Mouse (Mus musculus): ENCODE measurements around the gene Gm14743.
"Not testable (repeated sequence)": the region's sequence is repeated elsewhere in the genome, so short reads cannot be mapped to it uniquely, and the experiment has no call there.

Gm14743 gene

DNA sequence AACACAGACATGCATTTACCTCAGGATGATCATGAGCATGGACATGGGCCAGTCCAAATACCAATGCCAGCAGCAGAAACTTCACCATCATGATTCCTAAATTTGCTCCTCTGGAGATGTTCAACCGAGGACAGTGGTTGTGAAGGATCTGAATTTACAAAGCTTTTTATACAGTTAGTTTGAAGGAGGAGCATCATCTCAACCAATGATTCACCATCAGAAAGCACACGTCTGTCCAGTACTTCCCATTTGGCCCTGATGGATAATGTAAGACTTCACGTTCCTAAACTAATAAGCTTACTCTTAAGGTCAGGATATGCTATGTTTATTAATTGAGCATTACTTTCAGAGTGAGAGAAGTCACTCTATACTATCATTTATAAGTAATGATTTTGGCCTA, at the start of gene Gm14743:
Gene Gm14743 (minus strand): TSS at position 101 of the 400 bp plus-strand sequence.
- not testable (repeated sequence) for DNase-seq (ENCODE audit: low spot score in 2 of 2)

- DNase-seq (ENCODE audit: low spot score in 2 of 2) = no peak
Observed at GRCm38 (mm10) chrX:78202829-78203228, 42.9 kb downstream of the Gm14743 start.

DNA sequence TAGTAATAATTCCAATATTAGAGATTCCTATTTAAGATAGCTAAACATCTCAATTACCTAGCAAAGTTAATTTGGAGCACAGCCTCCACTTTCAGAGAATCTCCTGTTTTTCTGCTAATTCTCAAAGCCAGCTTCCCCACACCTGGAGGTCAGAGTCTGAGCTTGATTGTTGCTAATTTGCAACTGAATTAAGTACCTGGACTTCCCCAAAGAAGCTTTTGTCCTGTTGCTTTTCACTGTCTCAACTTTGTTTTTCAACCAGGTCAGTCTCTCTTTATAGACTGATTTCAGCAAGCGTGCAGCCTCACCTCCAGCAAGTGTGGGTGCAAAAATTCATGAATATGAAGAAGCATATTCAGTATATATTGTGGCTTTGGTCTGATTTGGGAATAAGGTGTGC, 43.5 kb downstream of the Gm14743 start:
- DNase-seq (ENCODE audit: low spot score in 2 of 2) = not testable (repeated sequence)
